Mouse (Mus musculus): ENCODE results near the gene Mphosph9. TPM values are rescaled to one million over a fixed set of nuclear protein-coding genes. Genes with fewer than 3 reads are reported as not detected.
"Not testable (repeated sequence)": the region's sequence is repeated elsewhere in the genome, so short reads cannot be mapped to it uniquely, and the experiment has no call there.

Gene Mphosph9
- polyA plus RNA-seq, 1 experiment from 2014 or later = 13.1 TPM

DNA sequence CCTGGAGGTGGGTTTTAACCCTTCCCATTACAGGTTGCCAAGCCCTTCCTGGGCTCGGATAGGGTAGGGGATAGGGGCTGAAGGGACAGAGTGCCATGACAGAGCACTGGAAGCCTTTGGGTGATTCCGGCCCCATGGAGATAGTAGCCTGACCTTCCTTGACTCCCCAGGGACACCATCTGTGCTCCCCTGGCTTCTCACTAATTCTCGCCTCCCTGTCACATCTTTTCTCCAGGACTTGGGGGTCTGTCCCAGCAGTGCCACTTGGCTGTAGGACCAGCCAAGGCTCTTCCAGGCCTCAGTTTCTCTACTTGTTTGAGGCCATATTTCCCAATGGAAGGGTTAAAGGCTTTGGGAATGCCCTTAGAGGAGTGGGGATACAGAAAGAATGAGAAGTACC, 23.8 kb upstream of the Mphosph9 start:
- Histone ChIP-seq H3K4me2 (peak overlapping the region; percentile 81), H3K27ac (ENCODE audit: low read depth, low read length) (peak overlapping the region; percentile 96), H3K36me3 (ENCODE audit: control insufficient read depth, insufficient read depth, low read length) (peaks cover 20% of the 10 kb centered on the region), H3K27me3 (replicated peaks; ENCODE audit: control insufficient read depth, insufficient read depth, low read length) (no peaks in the 10 kb centered on the region), H3K9me3 (ENCODE audit: control insufficient read depth, low read length) (no peaks in the 10 kb centered on the region), H3K9ac (ENCODE audit: low read depth, low read length) (peak overlapping the region; percentile 99), H3K4me1 (replicated peaks; ENCODE audit: control insufficient read depth, insufficient read depth, low read length) (peaks cover 17% of the 10 kb centered on the region), H3K4me3 (ENCODE audit: low read depth, low read length) (peak overlapping the region; percentile 97)
- 80% methylated on average over 3 of the region's 3 CpGs for WGBS
- ATAC-seq (replicated peaks; ENCODE audit: low FRiP score) (no peak), DNase-seq (ENCODE audit: low spot score) (no peak)

DNA sequence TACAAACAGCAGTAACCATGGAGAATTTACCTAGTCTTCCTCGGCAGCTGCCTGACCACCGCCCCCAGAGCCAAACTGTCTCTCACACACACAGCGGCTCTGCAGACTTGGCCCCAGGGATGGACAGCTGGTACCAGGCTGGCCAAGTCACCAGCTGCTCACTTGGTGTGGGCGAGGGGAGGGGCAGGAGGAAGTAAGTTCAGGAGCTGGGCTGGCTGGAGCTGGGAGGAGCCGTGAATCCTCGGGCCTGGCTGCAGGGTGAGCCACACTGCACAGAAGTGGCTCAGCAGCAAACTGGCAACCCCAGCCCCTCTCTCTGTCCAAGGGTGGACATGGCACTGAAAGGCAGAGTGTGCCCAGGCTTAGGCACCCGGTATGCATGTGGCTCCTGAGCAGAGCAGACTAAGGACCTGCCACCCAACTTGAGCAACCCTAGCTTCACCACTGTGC, 23.4 kb upstream of the Mphosph9 start:
- peaks cover 24% of the 10 kb centered on the region for H3K36me3 ChIP-seq (ENCODE audit: control insufficient read depth, insufficient read depth, low read length)
- no peaks in the 10 kb centered on the region for H3K9me3 ChIP-seq (ENCODE audit: control insufficient read depth, low read length)
- WGBS = 43% methylated on average over 7 of the region's 7 CpGs
- H3K4me2 ChIP-seq = peak overlapping the region; percentile 81
- H3K4me1 ChIP-seq (replicated peaks; ENCODE audit: control insufficient read depth, insufficient read depth, low read length) = peaks cover 17% of the 10 kb centered on the region
- DNase-seq (ENCODE audit: low spot score) (peak; percentile 43), ATAC-seq (replicated peaks; ENCODE audit: low FRiP score) (no peak)
- peak overlapping the region; percentile 96 for H3K27ac ChIP-seq (ENCODE audit: low read depth, low read length)
- H3K4me3 ChIP-seq (ENCODE audit: low read depth, low read length) = peak overlapping the region; percentile 97
- peak overlapping the region; percentile 99 for H3K9ac ChIP-seq (ENCODE audit: low read depth, low read length)
- no peaks in the 10 kb centered on the region for H3K27me3 ChIP-seq (replicated peaks; ENCODE audit: control insufficient read depth, insufficient read depth, low read length)

GRCm38 (mm10) chr5:124350350-124350749, 22.6 kb upstream of the Mphosph9 start:
- DNase-seq (ENCODE audit: low spot score) = no peak
- 88% methylated on average over 2 of the region's 2 CpGs for WGBS
- Histone ChIP-seq H3K9ac (ENCODE audit: low read depth, low read length) (no peak overlapping the region; the same call in 1 of the 2 replicates), H3K27me3 (replicated peaks; ENCODE audit: control insufficient read depth, insufficient read depth, low read length) (no peaks in the 10 kb centered on the region), H3K27ac (ENCODE audit: low read depth, low read length) (no peak overlapping the region), H3K4me2 (no peak overlapping the region), H3K9me3 (ENCODE audit: control insufficient read depth, low read length) (no peaks in the 10 kb centered on the region), H3K4me3 (ENCODE audit: low read depth, low read length) (no peak overlapping the region), H3K36me3 (ENCODE audit: control insufficient read depth, insufficient read depth, low read length) (peaks cover 26% of the 10 kb centered on the region), H3K4me1 (replicated peaks; ENCODE audit: control insufficient read depth, insufficient read depth, low read length) (peaks cover 17% of the 10 kb centered on the region)
- no peak for ATAC-seq (replicated peaks; ENCODE audit: low FRiP score)

DNA sequence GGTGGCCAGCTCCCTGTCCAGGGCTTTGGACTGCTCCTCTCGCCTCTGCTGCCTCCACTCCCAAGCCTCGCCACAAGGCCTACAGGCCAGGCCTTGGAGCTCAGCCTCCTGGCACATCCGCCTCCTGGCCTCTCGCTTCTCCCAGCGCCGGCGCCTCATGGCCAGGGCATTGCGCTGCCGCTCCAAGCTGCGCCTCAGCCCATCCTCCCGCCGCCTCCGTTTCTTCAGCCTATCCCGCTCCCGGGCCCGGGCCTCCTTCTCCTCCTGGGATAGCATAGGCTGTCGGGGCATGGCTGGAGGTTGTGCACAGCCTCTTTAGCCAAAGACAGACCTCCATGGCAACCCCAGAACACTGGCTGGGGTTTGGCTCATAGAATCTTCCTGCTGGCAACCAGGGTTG, 21.4 kb upstream of the Mphosph9 start:
- no peak overlapping the region for H3K27ac ChIP-seq (ENCODE audit: low read depth, low read length)
- peaks cover 34% of the 10 kb centered on the region for H3K36me3 ChIP-seq (ENCODE audit: control insufficient read depth, insufficient read depth, low read length)
- H3K9ac ChIP-seq (ENCODE audit: low read depth, low read length) = no peak overlapping the region
- no peaks in the 10 kb centered on the region for H3K27me3 ChIP-seq (replicated peaks; ENCODE audit: control insufficient read depth, insufficient read depth, low read length)
- no peak overlapping the region for H3K4me3 ChIP-seq (ENCODE audit: low read depth, low read length)
- H3K9me3 ChIP-seq (ENCODE audit: control insufficient read depth, low read length) = no peaks in the 10 kb centered on the region
- H3K4me2 ChIP-seq = no peak overlapping the region
- no peak for DNase-seq (ENCODE audit: low spot score)
- no peak for ATAC-seq (replicated peaks; ENCODE audit: low FRiP score)
- WGBS = 96% methylated on average over 17 of the region's 17 CpGs
- peaks cover 17% of the 10 kb centered on the region for H3K4me1 ChIP-seq (replicated peaks; ENCODE audit: control insufficient read depth, insufficient read depth, low read length)

DNA sequence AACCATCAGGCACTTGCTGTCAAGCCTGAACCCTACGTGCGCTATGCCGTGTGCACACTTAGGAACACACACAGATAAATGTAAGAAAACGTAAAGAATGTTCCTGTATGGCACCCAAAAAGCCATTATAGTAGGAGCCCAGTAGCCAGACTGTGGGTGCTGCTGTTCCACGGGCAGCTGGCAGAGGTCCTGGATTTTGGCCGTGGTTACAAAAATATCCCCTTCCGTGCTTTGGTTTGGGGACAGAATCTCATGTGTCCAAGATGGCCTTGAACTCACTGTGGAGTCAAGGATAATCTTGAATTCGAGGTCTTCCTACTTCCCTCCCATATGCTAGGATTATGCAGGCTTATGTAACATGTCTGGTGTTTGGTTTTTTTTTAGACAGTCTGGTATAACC, 15.1 kb upstream of the Mphosph9 start:
- ATAC-seq (replicated peaks; ENCODE audit: low FRiP score) = no peak
- WGBS = 79% methylated on average over 8 of the region's 8 CpGs
- no peaks in the 10 kb centered on the region for H3K27me3 ChIP-seq (replicated peaks; ENCODE audit: control insufficient read depth, insufficient read depth, low read length)

DNA sequence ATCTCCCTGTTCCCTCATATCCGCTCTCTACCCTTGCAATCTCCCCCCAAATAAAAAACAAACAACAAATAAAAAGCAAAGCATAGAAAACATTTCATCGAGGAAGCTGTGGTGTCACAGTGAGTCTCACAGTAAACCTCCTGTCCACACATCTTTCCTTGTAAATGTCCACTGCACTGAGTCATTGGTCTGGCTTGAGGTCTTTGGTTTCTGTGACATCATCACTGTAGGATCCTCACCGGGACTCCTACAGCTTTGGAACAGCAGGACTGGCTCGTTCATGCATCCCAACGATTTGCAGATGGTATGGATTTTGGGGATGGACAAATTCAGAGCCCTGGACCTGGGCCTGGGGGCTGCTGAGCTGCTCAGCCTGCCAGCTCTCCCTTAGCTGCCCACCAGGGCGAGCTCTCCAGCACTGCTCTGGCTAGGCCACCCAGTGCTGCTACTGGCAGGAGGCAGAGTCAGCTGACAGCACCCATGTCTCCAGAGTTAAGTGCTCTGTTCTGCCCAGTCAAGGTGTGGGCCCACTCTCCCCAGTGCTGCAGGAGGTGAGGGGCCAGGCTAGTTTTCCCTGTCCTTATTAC, 14.1 kb upstream of the Mphosph9 start:
- DNase-seq (ENCODE audit: low spot score) = not testable (repeated sequence)
- 0 out of 2 replicates have a peak, but pooled peaks have one; percentile 41 for ATAC-seq (replicated peaks; ENCODE audit: low FRiP score)

More for the DNA sequence above, 15.1 kb upstream of the Mphosph9 start:
- no peak for DNase-seq (ENCODE audit: low spot score)
- no peak overlapping the region for H3K9ac ChIP-seq (ENCODE audit: low read depth, low read length)
- no peaks in the 10 kb centered on the region for H3K9me3 ChIP-seq (ENCODE audit: control insufficient read depth, low read length)
- H3K36me3 ChIP-seq (ENCODE audit: control insufficient read depth, insufficient read depth, low read length) = peaks cover 21% of the 10 kb centered on the region
- H3K4me2 ChIP-seq = no peak overlapping the region
- no peak overlapping the region for H3K4me3 ChIP-seq (ENCODE audit: low read depth, low read length)
- H3K27ac ChIP-seq (ENCODE audit: low read depth, low read length) = no peak overlapping the region
- no peaks in the 10 kb centered on the region for H3K4me1 ChIP-seq (replicated peaks; ENCODE audit: control insufficient read depth, insufficient read depth, low read length)

GRCm38 (mm10) chr5:124338791-124339190, 11.0 kb upstream of the Mphosph9 start:
- no peak for ATAC-seq (replicated peaks; ENCODE audit: low FRiP score)
- Histone ChIP-seq H3K27ac (ENCODE audit: low read depth, low read length) (no peak overlapping the region), H3K4me2 (no peak overlapping the region), H3K9ac (ENCODE audit: low read depth, low read length) (no peak overlapping the region), H3K4me1 (replicated peaks; ENCODE audit: control insufficient read depth, insufficient read depth, low read length) (no peaks in the 10 kb centered on the region), H3K9me3 (ENCODE audit: control insufficient read depth, low read length) (no peaks in the 10 kb centered on the region), H3K27me3 (replicated peaks; ENCODE audit: control insufficient read depth, insufficient read depth, low read length) (no peaks in the 10 kb centered on the region), H3K4me3 (ENCODE audit: low read depth, low read length) (no peak overlapping the region), H3K36me3 (ENCODE audit: control insufficient read depth, insufficient read depth, low read length) (peaks cover 2% of the 10 kb centered on the region; the same call in 1 of the 2 replicates)
- WGBS = 90% methylated on average over 8 of the region's 8 CpGs
- no peak for DNase-seq (ENCODE audit: low spot score)

More for the DNA sequence above, 14.1 kb upstream of the Mphosph9 start:
- H3K9me3 ChIP-seq (ENCODE audit: control insufficient read depth, low read length); H3K4me2 ChIP-seq; H3K27ac ChIP-seq (ENCODE audit: low read depth, low read length); H3K4me1 ChIP-seq (replicated peaks; ENCODE audit: control insufficient read depth, insufficient read depth, low read length); H3K27me3 ChIP-seq (replicated peaks; ENCODE audit: control insufficient read depth, insufficient read depth, low read length); H3K4me3 ChIP-seq (ENCODE audit: low read depth, low read length); H3K9ac ChIP-seq (ENCODE audit: low read depth, low read length): not testable (repeated sequence)
- peaks cover 19% of the 10 kb centered on the region for H3K36me3 ChIP-seq (ENCODE audit: control insufficient read depth, insufficient read depth, low read length)
- WGBS = 75% methylated on average over 6 of the region's 6 CpGs

DNA sequence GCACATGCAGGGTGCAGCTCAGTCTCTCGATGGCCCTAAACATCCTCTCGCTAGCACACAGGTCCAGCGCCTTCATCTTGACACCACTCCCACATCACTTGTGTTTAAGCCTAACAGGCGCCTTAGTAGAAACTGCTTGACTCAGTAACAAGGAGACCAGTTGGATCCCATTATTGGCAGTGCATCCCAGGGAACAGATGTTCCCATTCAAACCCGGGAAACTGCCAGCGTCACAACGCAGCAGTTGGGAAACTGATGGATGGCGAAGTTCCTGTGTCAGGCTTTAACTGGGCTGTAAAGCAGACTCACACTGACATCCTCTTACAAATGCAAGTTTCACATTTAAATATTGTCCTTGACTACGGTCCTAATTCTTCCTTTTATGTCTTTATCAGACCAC, 10.1 kb upstream of the Mphosph9 start:
- H3K27ac ChIP-seq (ENCODE audit: low read depth, low read length) = no peak overlapping the region
- no peaks in the 10 kb centered on the region for H3K27me3 ChIP-seq (replicated peaks; ENCODE audit: control insufficient read depth, insufficient read depth, low read length)
- H3K4me1 ChIP-seq (replicated peaks; ENCODE audit: control insufficient read depth, insufficient read depth, low read length) = no peaks in the 10 kb centered on the region
- H3K4me2 ChIP-seq = no peak overlapping the region
- H3K9ac ChIP-seq (ENCODE audit: low read depth, low read length) = no peak overlapping the region
- peaks cover 1% of the 10 kb centered on the region; the same call in 1 of the 2 replicates for H3K36me3 ChIP-seq (ENCODE audit: control insufficient read depth, insufficient read depth, low read length)
- DNase-seq (ENCODE audit: low spot score) = no peak
- WGBS = 75% methylated on average over 9 of the region's 9 CpGs
- H3K4me3 ChIP-seq (ENCODE audit: low read depth, low read length) = no peak overlapping the region
- H3K9me3 ChIP-seq (ENCODE audit: control insufficient read depth, low read length) = no peaks in the 10 kb centered on the region
- no peak for ATAC-seq (replicated peaks; ENCODE audit: low FRiP score)

DNA sequence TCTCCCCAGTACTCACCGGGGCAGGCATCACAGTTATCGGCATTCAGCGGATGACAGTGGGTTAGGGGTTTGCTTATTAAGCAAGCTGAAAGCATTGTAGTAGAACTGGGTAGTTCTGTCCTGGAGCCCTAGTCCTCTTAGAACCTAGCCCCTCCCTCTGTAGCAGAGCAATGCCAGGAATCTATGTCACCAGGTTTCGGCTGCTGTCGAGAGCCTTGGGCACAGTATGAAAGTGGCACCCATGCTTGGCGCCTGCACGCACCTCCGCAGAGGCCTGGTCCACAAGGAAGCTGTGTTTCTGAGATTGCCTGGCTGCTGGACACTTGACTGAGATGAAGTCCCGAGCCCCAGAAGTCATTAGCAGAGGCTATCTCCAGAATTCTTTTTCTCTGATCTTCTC, 9.3 kb upstream of the Mphosph9 start:
- ATAC-seq (replicated peaks; ENCODE audit: low FRiP score) (no peak), DNase-seq (ENCODE audit: low spot score) (no peak)
- Histone ChIP-seq H3K4me3 (ENCODE audit: low read depth, low read length) (no peak overlapping the region), H3K4me2 (no peak overlapping the region), H3K36me3 (ENCODE audit: control insufficient read depth, insufficient read depth, low read length) (no peaks in the 10 kb centered on the region), H3K27me3 (replicated peaks; ENCODE audit: control insufficient read depth, insufficient read depth, low read length) (no peaks in the 10 kb centered on the region), H3K9me3 (ENCODE audit: control insufficient read depth, low read length) (no peaks in the 10 kb centered on the region), H3K9ac (ENCODE audit: low read depth, low read length) (no peak overlapping the region), H3K27ac (ENCODE audit: low read depth, low read length) (no peak overlapping the region), H3K4me1 (replicated peaks; ENCODE audit: control insufficient read depth, insufficient read depth, low read length) (no peaks in the 10 kb centered on the region)
- WGBS = 85% methylated on average over 9 of the region's 9 CpGs
